Mouse (Mus musculus): ENCODE measurements around the gene Tagln2.

The Tagln2 gene

GRCm38 (mm10) chr1:172503111-172503997 lies 3.5 kb downstream of the Tagln2 start:
- DNase-seq, result no peak

GRCm38 (mm10) chr1:172504756-172505155 lies 4.9 kb downstream of the Tagln2 start:
- no peak for DNase-seq

- DNase-seq, result no peak
These were observed 7.2 kb downstream of the Tagln2 start for GRCm38 (mm10) chr1:172507001-172507400.

- DNase-seq, result no peak
These were observed 7.9 kb downstream of the Tagln2 start for GRCm38 (mm10) chr1:172507701-172508100.

GRCm38 (mm10) chr1:172508172-172508571 lies 8.3 kb downstream of the Tagln2 start:
- DNase-seq, result no peak

GRCm38 (mm10) chr1:172509235-172509634 lies 9.4 kb downstream of the Tagln2 start:
- no peak for DNase-seq

- no peak for DNase-seq
These were observed 10.1 kb downstream of the Tagln2 start for GRCm38 (mm10) chr1:172509983-172510382.

GRCm38 (mm10) chr1:172510421-172510972 lies 10.7 kb downstream of the Tagln2 start:
- no peak for DNase-seq

GRCm38 (mm10) chr1:172512962-172513361 lies 13.1 kb downstream of the Tagln2 start:
- DNase-seq, result no peak

GRCm38 (mm10) chr1:172513525-172514212 lies 13.8 kb downstream of the Tagln2 start:
- DNase-seq, result no peak

- DNase-seq, result no peak
These were observed 14.3 kb downstream of the Tagln2 start for GRCm38 (mm10) chr1:172514213-172514529.

- no peak for DNase-seq
These were observed 14.9 kb downstream of the Tagln2 start for GRCm38 (mm10) chr1:172514551-172515268.

GRCm38 (mm10) chr1:172515396-172515795 lies 15.5 kb downstream of the Tagln2 start:
- DNase-seq, result no peak

GRCm38 (mm10) chr1:172518013-172518412 lies 18.2 kb downstream of the Tagln2 start:
- DNase-seq, result no peak

GRCm38 (mm10) chr1:172519644-172520043 lies 19.8 kb downstream of the Tagln2 start:
- DNase-seq, result no peak

GRCm38 (mm10) chr1:172520576-172521440 lies 21.0 kb downstream of the Tagln2 start, which contains the start of gene Cfap45:
Cfap45 (plus strand) TSS chr1:172520801.
- DNase-seq, result no peak

GRCm38 (mm10) chr1:172522524-172522923 lies 22.7 kb downstream of the Tagln2 start:
- no peak for DNase-seq

GRCm38 (mm10) chr1:172523699-172524101 lies 23.9 kb downstream of the Tagln2 start:
- DNase-seq, result no peak

GRCm38 (mm10) chr1:172525027-172525764 lies 25.3 kb downstream of the Tagln2 start:
- DNase-seq, result no peak

GRCm38 (mm10) chr1:172525971-172526370 lies 26.1 kb downstream of the Tagln2 start:
- DNase-seq, result no peak

- no peak for DNase-seq
These were observed 26.7 kb downstream of the Tagln2 start for GRCm38 (mm10) chr1:172526380-172527081.
